In genomic region chr13:21907807-21908155, GRCm38 (mm10) we compare ENCODE assay signal across 7 mouse cellular contexts. TPM values are rescaled to one million over a fixed set of nuclear protein-coding genes. Genes with fewer than 3 reads are reported as not detected.
DNase-seq lines count a peak whose midpoint lies in the region; ATAC-seq and TF ChIP-seq lines count a peak whose summit lies in the region.
"Not testable (repeated sequence)": the region's sequence is repeated elsewhere in the genome, so short reads cannot be mapped to it uniquely, and the experiment has no call there.

No protein-coding gene starts in this region.

- not testable (repeated sequence) for H3K27ac ChIP-seq in embryonic facial prominence, embryonic 14.5 days (replicated peaks; ENCODE audit: low read depth, low read length); heart, embryonic 10.5 days; hindbrain, embryonic 14.5 days; layer of hippocampus, adult 2 months; liver, embryonic 14.5 days; midbrain, embryonic 13.5 days

- H3K9me3 ChIP-seq in embryonic facial prominence, embryonic 14.5 days (ENCODE audit: control insufficient read depth, low read length); heart, embryonic 10.5 days; hindbrain, embryonic 14.5 days (ENCODE audit: control insufficient read depth, low read length); liver, embryonic 14.5 days (ENCODE audit: control insufficient read depth, low read length); midbrain, embryonic 13.5 days: not testable (repeated sequence)

- WGBS in embryonic facial prominence, embryonic 14.5 days, result 21% methylated on average over 6 of the region's 6 CpGs
- 4% methylated on average over 6 of the region's 6 CpGs for WGBS in heart, embryonic 10.5 days
- 12% methylated on average over 6 of the region's 6 CpGs for WGBS in hindbrain, embryonic 14.5 days
- WGBS in liver, embryonic 14.5 days (ENCODE audit: insufficient replicate concordance), result 5% methylated on average over 6 of the region's 6 CpGs
- 15% methylated on average over 6 of the region's 6 CpGs for WGBS in midbrain, embryonic 13.5 days

- H3K36me3 ChIP-seq in embryonic facial prominence, embryonic 14.5 days (ENCODE audit: control insufficient read depth, insufficient read depth, low read length); heart, embryonic 10.5 days; hindbrain, embryonic 14.5 days (replicated peaks; ENCODE audit: control insufficient read depth, insufficient read depth); liver, embryonic 14.5 days (replicated peaks; ENCODE audit: control insufficient read depth, insufficient read depth, low read depth); midbrain, embryonic 13.5 days: not testable (repeated sequence)

- not testable (repeated sequence) for TF ChIP-seq EP300 in liver, embryonic 14.5 days (IDR thresholded peaks at IDR 0.05; ENCODE audit: low read depth)

- H3K9ac ChIP-seq in embryonic facial prominence, embryonic 14.5 days (ENCODE audit: low read depth, low read length); hindbrain, embryonic 14.5 days; midbrain, embryonic 13.5 days (replicated peaks): not testable (repeated sequence)
- peak overlapping the region; percentile 56 for H3K9ac ChIP-seq in liver, embryonic 14.5 days (replicated peaks)

- not testable (repeated sequence) for H3K27me3 ChIP-seq in embryonic facial prominence, embryonic 14.5 days (replicated peaks; ENCODE audit: control insufficient read depth, insufficient read depth, low read length); heart, embryonic 10.5 days (ENCODE audit: insufficient read depth, poor library complexity, severe bottlenecking); liver, embryonic 14.5 days (ENCODE audit: control insufficient read depth, insufficient read depth, low read length); midbrain, embryonic 13.5 days
- H3K27me3 ChIP-seq in hindbrain, embryonic 14.5 days (ENCODE audit: control insufficient read depth, insufficient read depth, low read length), result 0 out of 2 replicates have a peak, but pooled peaks cover 11% of the 10 kb centered on the region

- not testable (repeated sequence) for ATAC-seq in embryonic facial prominence, embryonic 14.5 days (ENCODE audit: low read depth); hindbrain, embryonic 14.5 days (ENCODE audit: low FRiP score); midbrain, embryonic 13.5 days
- peak; percentile 66 for ATAC-seq in liver, embryonic 14.5 days (ENCODE audit: insufficient read depth)

- peak overlapping the region; percentile 37 for H3K4me2 ChIP-seq in embryonic facial prominence, embryonic 14.5 days (ENCODE audit: low read depth, low read length)
- H3K4me2 ChIP-seq in hindbrain, embryonic 14.5 days (replicated peaks), result peak overlapping the region; percentile 33
- peak overlapping the region; percentile 83 for H3K4me2 ChIP-seq in liver, embryonic 14.5 days (ENCODE audit: low read depth)
- 0 out of 2 replicates have a peak overlapping the region, but pooled peaks have one; percentile 7 for H3K4me2 ChIP-seq in midbrain, embryonic 13.5 days (replicated peaks)

- DNase-seq in MN1 (ENCODE audit: low spot score), result peak; percentile 67
- not testable (repeated sequence) for DNase-seq in embryonic facial prominence, embryonic 14.5 days (ENCODE audit: low spot score); heart, embryonic 10.5 days (ENCODE audit: low spot score); hindbrain, embryonic 14.5 days (ENCODE audit: low spot score); liver, embryonic 14.5 days (ENCODE audit: low read depth in 3 of 3, low spot score in 3 of 3)
- DNase-seq in layer of hippocampus, adult 2 months (ENCODE audit: low spot score in 2 of 2), result peak in 1 of 2 experiments; percentile 29

- H3K4me1 ChIP-seq in embryonic facial prominence, embryonic 14.5 days (ENCODE audit: control insufficient read depth, insufficient read depth, low read length); heart, embryonic 10.5 days; hindbrain, embryonic 14.5 days (replicated peaks; ENCODE audit: control insufficient read depth, insufficient read depth, low read length); liver, embryonic 14.5 days (replicated peaks; ENCODE audit: control insufficient read depth in 2 of 2, insufficient read depth in 2 of 2, low read length in 1 of 2); midbrain, embryonic 13.5 days (replicated peaks): not testable (repeated sequence)

- not testable (repeated sequence) for TF ChIP-seq CTCF in layer of hippocampus, adult 2 months (conservative IDR thresholded peaks at IDR 0.05); liver, embryonic 14.5 days (IDR thresholded peaks at IDR 0.05; ENCODE audit: low read depth)

- peak overlapping the region; percentile 20 for H3K4me3 ChIP-seq in embryonic facial prominence, embryonic 14.5 days (ENCODE audit: low read depth, low read length)
- H3K4me3 ChIP-seq in heart, embryonic 10.5 days, result peak overlapping the region; percentile 61
- H3K4me3 ChIP-seq in hindbrain, embryonic 14.5 days (replicated peaks; ENCODE audit: low read length); midbrain, embryonic 13.5 days (replicated peaks): not testable (repeated sequence)
- H3K4me3 ChIP-seq in layer of hippocampus, adult 2 months, result peak overlapping the region; percentile 42
- H3K4me3 ChIP-seq in liver, embryonic 14.5 days (ENCODE audit: insufficient read depth in 1 of 2, low read depth in 2 of 2, low read length in 2 of 2), result peak overlapping the region; percentile 55 to 63

RNA-seq across cellular contexts. Expression of gene Zfp184, which starts 37.1 kb away (rescaled TPM):
- 7.6 and 8.9 TPM in 2 replicates for polyA plus RNA-seq in embryonic facial prominence, embryonic 14.5 days (2014; fragmentation: Nextera tagmentation; extraction: Ambion mirVana)
- 7.4 and 9.1 TPM in 2 replicates for polyA plus RNA-seq in heart, embryonic 10.5 days (2016; fragmentation: Nextera tagmentation; extraction: Ambion mirVana)
- 14.9 and 18.2 TPM in 2 replicates for polyA plus RNA-seq in hindbrain, embryonic 14.5 days (2014; fragmentation: Nextera tagmentation; extraction: Ambion mirVana)
- total RNA-seq in layer of hippocampus, adult 2 months (2021), result 1 to 10 TPM; 3.5 to 4.6 TPM
- 0.30 and 0.41 TPM in 2 replicates for polyA plus RNA-seq in liver, embryonic 14.5 days (2012; rRNA removed)
- 0.50 and 0.82 TPM in 2 replicates for polyA plus RNA-seq in liver, embryonic 14.5 days (2014; fragmentation: Nextera tagmentation; extraction: Ambion mirVana)
- polyA plus RNA-seq in midbrain, embryonic 13.5 days (2015; fragmentation: Nextera tagmentation; extraction: Ambion mirVana), result 20.5 and 22.3 TPM in 2 replicates

Comparison
In these comparisons a context has a peak if more than half of its experiments do, and no peak if none do; other contexts are left out.
1. H3K4me2 ChIP-seq: peak in every context shown above with its lines; median percentile 83 in liver, embryonic 14.5 days; 37 in embryonic facial prominence, embryonic 14.5 days; 33 in hindbrain, embryonic 14.5 days; 7 in midbrain, embryonic 13.5 days.